Mouse (Mus musculus): Measurements from ENCODE around the gene Lrrc20. TPM values are rescaled to one million over a fixed set of nuclear protein-coding genes. Genes with fewer than 3 reads are reported as not detected.

Gene Lrrc20
- polyA plus RNA-seq, 1 experiment from 2014 or later = 22.1 TPM

DNA sequence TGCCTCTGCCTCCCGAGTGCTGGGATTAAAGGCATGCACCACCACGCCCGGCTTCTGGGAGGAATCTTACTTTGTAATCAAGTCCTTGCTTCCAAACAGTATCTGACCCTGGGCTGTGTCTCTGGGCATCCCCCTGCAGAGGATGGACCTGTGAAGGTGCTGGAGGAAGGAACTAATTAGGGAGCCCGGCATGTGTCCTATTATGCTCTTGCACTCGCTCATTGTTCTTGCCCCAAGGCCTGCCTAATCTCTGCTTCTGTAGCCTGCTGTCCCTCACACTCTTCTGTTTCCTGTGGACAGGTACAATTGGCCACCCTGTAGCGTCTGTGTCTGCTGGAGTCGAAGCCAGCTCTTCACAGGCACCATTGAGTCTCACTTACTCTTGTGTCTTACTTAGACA, 25.2 kb downstream of the Lrrc20 start:
- Histone ChIP-seq H3K36me3 (no peaks in the 10 kb centered on the region), H3K27me3 (no peaks in the 10 kb centered on the region), H3K9me3 (no peaks in the 10 kb centered on the region), H3K27ac (replicated peaks) (no peak overlapping the region), H3K4me1 (peaks cover 7% of the 10 kb centered on the region), H3K4me3 (no peak overlapping the region), H3K4me2 (replicated peaks) (no peak overlapping the region), H3K9ac (replicated peaks) (no peak overlapping the region)
- 47% methylated on average over 7 of the region's 7 CpGs for WGBS
- no peak for ATAC-seq (replicated peaks)

DNA sequence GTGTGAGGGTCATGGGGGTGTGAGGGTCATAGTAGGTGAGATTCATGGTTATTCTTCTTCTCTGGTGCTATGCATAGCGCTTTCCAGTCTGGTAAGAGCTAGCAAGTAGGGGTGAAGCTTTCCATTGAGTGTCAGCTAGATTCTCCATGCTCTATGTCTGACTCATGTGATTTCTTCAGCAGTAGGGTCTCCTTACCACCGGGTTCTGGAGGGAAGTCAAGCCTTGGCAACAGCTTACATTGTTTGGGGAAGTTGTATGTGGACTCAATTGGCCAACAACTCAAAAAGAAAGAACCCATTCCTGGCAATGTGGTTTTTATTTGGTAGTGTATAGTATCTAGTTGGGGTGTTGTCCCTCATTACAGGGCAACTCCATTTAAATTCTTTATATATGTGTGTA, 28.5 kb downstream of the Lrrc20 start:
- Histone ChIP-seq H3K4me1 (0 out of 2 replicates have a peak, but pooled peaks cover 1% of the 10 kb centered on the region), H3K27ac (replicated peaks) (no peak overlapping the region), H3K27me3 (no peaks in the 10 kb centered on the region), H3K9me3 (no peaks in the 10 kb centered on the region), H3K4me3 (no peak overlapping the region), H3K9ac (replicated peaks) (no peak overlapping the region), H3K36me3 (no peaks in the 10 kb centered on the region), H3K4me2 (replicated peaks) (no peak overlapping the region)
- 91% methylated on average over 2 of the region's 2 CpGs for WGBS
- ATAC-seq (replicated peaks) = no peak

DNA sequence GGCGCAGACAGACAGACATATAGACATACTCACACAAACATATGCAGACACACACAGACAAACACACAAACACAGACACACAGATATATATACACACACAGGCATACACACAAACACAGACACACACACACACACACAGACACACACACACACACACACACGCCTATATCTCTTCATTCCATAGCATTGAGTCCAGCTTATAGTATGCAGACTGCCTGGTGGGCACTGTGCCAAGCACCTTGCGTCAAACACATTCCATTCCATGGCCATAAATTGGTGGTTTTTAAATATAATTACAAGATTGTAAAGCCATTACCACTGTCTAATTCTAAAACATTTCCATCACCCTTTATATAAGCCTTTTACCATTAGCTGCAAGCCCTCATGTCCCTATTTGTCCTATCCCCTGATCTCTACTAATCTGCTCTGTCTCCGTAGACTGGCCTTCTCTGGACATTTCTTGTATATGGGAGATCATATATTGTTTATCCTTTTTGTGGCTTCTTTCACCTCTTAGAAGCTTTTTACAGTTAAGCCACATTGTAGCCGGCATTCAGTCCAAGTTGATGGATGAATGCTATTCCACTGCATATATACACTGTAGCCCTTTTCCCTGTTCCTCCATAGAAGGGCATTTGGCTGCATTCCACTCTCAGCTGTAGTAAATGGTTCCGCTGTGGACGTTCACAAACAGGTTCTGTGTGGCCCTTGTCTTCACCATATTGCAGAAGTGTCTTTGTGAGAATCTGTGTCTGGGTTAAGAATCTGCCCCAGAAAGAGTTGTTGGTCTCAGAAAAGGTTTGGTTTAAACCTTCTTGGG, 31.0 kb downstream of the Lrrc20 start:
- Histone ChIP-seq H3K9ac (replicated peaks) (no peak overlapping the region), H3K36me3 (no peaks in the 10 kb centered on the region), H3K9me3 (no peaks in the 10 kb centered on the region), H3K4me3 (no peak overlapping the region), H3K27ac (replicated peaks) (no peak overlapping the region), H3K27me3 (no peaks in the 10 kb centered on the region), H3K4me1 (peaks cover 9% of the 10 kb centered on the region), H3K4me2 (replicated peaks) (no peak overlapping the region)
- WGBS = 71% methylated on average over 7 of the region's 7 CpGs
- 0 out of 2 replicates have a peak, but pooled peaks have one; percentile 26 for ATAC-seq (replicated peaks)

GRCm38 (mm10) chr10:61509873-61510272, 34.3 kb downstream of the Lrrc20 start:
- H3K4me1 ChIP-seq = peaks cover 18% of the 10 kb centered on the region
- no peak for ATAC-seq (replicated peaks)
- no peak overlapping the region for H3K27ac ChIP-seq (replicated peaks)
- H3K4me3 ChIP-seq = no peak overlapping the region
- H3K4me2 ChIP-seq (replicated peaks) = no peak overlapping the region
- H3K9me3 ChIP-seq = no peaks in the 10 kb centered on the region
- H3K9ac ChIP-seq (replicated peaks) = no peak overlapping the region
- WGBS = 85% methylated on average over 5 of the region's 5 CpGs
- H3K27me3 ChIP-seq = no peaks in the 10 kb centered on the region
- H3K36me3 ChIP-seq = no peaks in the 10 kb centered on the region

- Histone ChIP-seq H3K27ac (replicated peaks) (0 out of 2 replicates have a peak overlapping the region, but pooled peaks have one; percentile 24), H3K9me3 (no peaks in the 10 kb centered on the region), H3K9ac (replicated peaks) (no peak overlapping the region), H3K4me2 (replicated peaks) (no peak overlapping the region), H3K4me1 (peaks cover 18% of the 10 kb centered on the region), H3K27me3 (no peaks in the 10 kb centered on the region), H3K36me3 (no peaks in the 10 kb centered on the region), H3K4me3 (no peak overlapping the region)
- WGBS = 37% methylated on average over 7 of the region's 7 CpGs
- ATAC-seq (replicated peaks) = 0 out of 2 replicates have a peak, but pooled peaks have one; percentile 46
Observed at GRCm38 (mm10) chr10:61510809-61511208, 35.2 kb downstream of the Lrrc20 start.

DNA sequence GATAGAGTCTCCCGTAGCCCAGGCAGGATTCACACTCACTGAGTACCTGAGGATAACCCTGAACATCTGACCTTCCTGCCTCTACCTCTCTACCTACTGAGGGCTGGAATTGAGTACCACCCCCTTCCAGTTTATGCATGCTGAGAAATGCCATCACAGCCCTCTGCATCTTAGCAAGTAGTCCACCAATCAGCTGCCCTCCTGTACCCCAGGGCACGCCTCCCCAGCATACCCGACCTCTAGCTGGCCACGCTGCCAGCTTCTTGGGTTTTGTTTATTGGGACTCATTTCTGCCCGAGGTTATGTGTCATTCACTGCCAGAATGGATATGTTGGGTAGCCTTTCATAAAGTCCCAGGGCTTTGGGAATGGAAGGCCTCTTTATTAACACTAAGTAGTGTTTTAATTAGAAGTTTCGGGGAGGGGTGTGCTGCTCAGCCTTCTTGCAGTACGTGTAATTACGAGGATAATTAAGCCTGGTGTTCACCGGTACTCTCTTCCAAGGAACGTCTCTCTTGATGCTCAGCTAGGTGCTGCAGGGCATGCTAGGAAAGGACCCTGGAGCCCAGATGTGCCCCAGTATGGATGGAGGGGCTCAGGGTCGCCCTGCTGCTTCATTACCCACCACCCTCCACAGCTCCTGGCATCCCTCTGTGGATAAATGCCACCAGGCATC, 36.8 kb downstream of the Lrrc20 start:
- Histone ChIP-seq H3K9me3 (no peaks in the 10 kb centered on the region), H3K9ac (replicated peaks) (no peak overlapping the region), H3K4me2 (replicated peaks) (no peak overlapping the region), H3K4me3 (no peak overlapping the region), H3K36me3 (no peaks in the 10 kb centered on the region), H3K27ac (replicated peaks) (no peak overlapping the region), H3K4me1 (peaks cover 23% of the 10 kb centered on the region), H3K27me3 (no peaks in the 10 kb centered on the region)
- peak; percentile 41; the same call in 1 of the 2 replicates for ATAC-seq (replicated peaks)
- 22% methylated on average over 11 of the region's 11 CpGs for WGBS

GRCm38 (mm10) chr10:61516866-61517265, 41.3 kb downstream of the Lrrc20 start:
- Histone ChIP-seq H3K9ac (replicated peaks) (no peak overlapping the region), H3K9me3 (no peaks in the 10 kb centered on the region), H3K27ac (replicated peaks) (0 out of 2 replicates have a peak overlapping the region, but pooled peaks have one; percentile 25), H3K4me2 (replicated peaks) (no peak overlapping the region), H3K27me3 (no peaks in the 10 kb centered on the region), H3K4me1 (peaks cover 28% of the 10 kb centered on the region), H3K4me3 (no peak overlapping the region), H3K36me3 (no peaks in the 10 kb centered on the region)
- WGBS = 81% methylated on average over 5 of the region's 5 CpGs
- no peak for ATAC-seq (replicated peaks)

- H3K9me3 ChIP-seq = no peaks in the 10 kb centered on the region
- no peak overlapping the region for H3K9ac ChIP-seq (replicated peaks)
- H3K27ac ChIP-seq (replicated peaks) = peak overlapping the region; percentile 51; the same call in 1 of the 2 replicates
- H3K27me3 ChIP-seq = no peaks in the 10 kb centered on the region
- no peak overlapping the region; the same call in 1 of the 2 replicates for H3K4me2 ChIP-seq (replicated peaks)
- H3K36me3 ChIP-seq = no peaks in the 10 kb centered on the region
- no peak overlapping the region for H3K4me3 ChIP-seq
- H3K4me1 ChIP-seq = peaks cover 22% of the 10 kb centered on the region
- 25% methylated on average over 12 of the region's 12 CpGs for WGBS
- peak; percentile 88 for ATAC-seq (replicated peaks)
Observed at GRCm38 (mm10) chr10:61517296-61518071, 41.9 kb downstream of the Lrrc20 start.

- ATAC-seq (replicated peaks) = peak; percentile 57
- Histone ChIP-seq H3K4me2 (replicated peaks) (no peak overlapping the region), H3K9ac (replicated peaks) (no peak overlapping the region), H3K4me3 (no peak overlapping the region), H3K9me3 (no peaks in the 10 kb centered on the region), H3K4me1 (peaks cover 18% of the 10 kb centered on the region), H3K36me3 (no peaks in the 10 kb centered on the region), H3K27me3 (no peaks in the 10 kb centered on the region), H3K27ac (replicated peaks) (peak overlapping the region; percentile 51; the same call in 1 of the 2 replicates)
- WGBS = 63% methylated on average over 9 of the region's 9 CpGs
Observed at GRCm38 (mm10) chr10:61518320-61518719, 42.7 kb downstream of the Lrrc20 start.

GRCm38 (mm10) chr10:61519491-61519890, 43.9 kb downstream of the Lrrc20 start:
- 58% methylated on average over 2 of the region's 2 CpGs for WGBS
- H3K9ac ChIP-seq (replicated peaks) = no peak overlapping the region

GRCm38 (mm10) chr10:61520714-61521113, 45.1 kb downstream of the Lrrc20 start:
- WGBS = 84% methylated on average over 6 of the region's 6 CpGs
- ATAC-seq (replicated peaks) = no peak
- Histone ChIP-seq H3K4me2 (replicated peaks) (no peak overlapping the region), H3K9me3 (no peaks in the 10 kb centered on the region), H3K27me3 (no peaks in the 10 kb centered on the region), H3K4me3 (no peak overlapping the region), H3K27ac (replicated peaks) (no peak overlapping the region), H3K9ac (replicated peaks) (no peak overlapping the region), H3K4me1 (peaks cover 18% of the 10 kb centered on the region), H3K36me3 (no peaks in the 10 kb centered on the region)

More at GRCm38 (mm10) chr10:61519491-61519890, 43.9 kb downstream of the Lrrc20 start:
- H3K9me3 ChIP-seq = no peaks in the 10 kb centered on the region
- no peak overlapping the region for H3K27ac ChIP-seq (replicated peaks)
- no peak overlapping the region for H3K4me2 ChIP-seq (replicated peaks)
- H3K4me3 ChIP-seq = no peak overlapping the region
- no peaks in the 10 kb centered on the region for H3K27me3 ChIP-seq
- no peak for ATAC-seq (replicated peaks)
- H3K36me3 ChIP-seq = no peaks in the 10 kb centered on the region
- H3K4me1 ChIP-seq = peaks cover 18% of the 10 kb centered on the region

DNA sequence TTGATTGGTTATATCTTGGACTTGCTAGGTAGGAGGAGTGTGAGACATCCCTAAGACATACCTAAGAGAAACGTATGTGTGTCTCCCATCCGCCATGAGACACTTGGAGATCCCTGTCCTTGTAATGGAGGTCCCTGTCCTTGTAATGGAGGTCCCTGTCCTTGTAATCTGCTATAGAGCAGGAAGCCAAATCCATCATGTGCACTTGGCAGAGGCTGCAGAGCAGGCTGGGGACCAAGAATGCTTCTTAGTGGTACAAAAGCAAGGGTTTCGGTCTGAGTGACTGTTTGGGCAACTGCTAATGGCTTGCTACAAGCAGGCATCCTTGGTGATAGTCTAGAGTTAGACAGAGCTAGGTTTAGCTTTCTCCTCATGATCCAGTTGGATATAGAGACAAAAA, 55.3 kb downstream of the Lrrc20 start:
- H3K27me3 ChIP-seq = no peaks in the 10 kb centered on the region
- peaks cover 6% of the 10 kb centered on the region for H3K36me3 ChIP-seq
- 99% methylated on average over 3 of the region's 3 CpGs for WGBS
- no peak overlapping the region for H3K4me3 ChIP-seq
- no peak overlapping the region for H3K9ac ChIP-seq (replicated peaks)
- no peak overlapping the region for H3K27ac ChIP-seq (replicated peaks)
- no peak for ATAC-seq (replicated peaks)
- peaks cover 24% of the 10 kb centered on the region for H3K4me1 ChIP-seq
- H3K9me3 ChIP-seq = no peaks in the 10 kb centered on the region
- no peak overlapping the region for H3K4me2 ChIP-seq (replicated peaks)
